In the genomic region with DNA sequence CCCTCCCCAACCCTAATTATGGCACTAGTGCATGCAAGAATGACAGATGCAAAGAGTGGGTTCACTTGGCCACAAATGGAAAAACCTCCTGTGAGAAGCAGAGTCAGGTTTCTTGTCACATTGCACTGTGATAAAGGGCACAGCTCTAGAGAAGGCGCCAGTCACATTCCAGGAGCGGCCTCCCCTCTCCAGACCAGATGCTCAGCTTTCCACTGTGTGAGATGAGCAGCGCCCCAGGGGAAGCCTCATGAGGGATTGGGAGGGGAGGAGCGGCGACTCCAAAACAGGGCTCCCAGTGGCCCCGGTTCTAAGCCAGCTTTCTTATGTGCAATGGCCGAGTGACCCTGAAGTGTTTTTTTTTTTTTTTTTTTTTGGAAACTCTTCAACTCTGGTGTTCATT, we compare ENCODE assay signal across 14 mouse cellular contexts. TPM values are rescaled to one million over a fixed set of nuclear protein-coding genes. Genes with fewer than 3 reads are reported as not detected.
DNase-seq lines count a peak whose midpoint lies in the region; ATAC-seq and TF ChIP-seq lines count a peak whose summit lies in the region.
"Had no signal": no experiment of that assay in that cellular context is flagged by ENCODE, and none has a peak within 500 bp of the region (broad histone marks: within the 10 kb centered on the region; RNA-seq: fewer than 3 reads in every experiment).

No protein-coding gene starts in this region.

- TF ChIP-seq POLR2A in brain, embryonic 14.5 days (IDR thresholded peaks at IDR 0.05; ENCODE audit: borderline replicate concordance, extremely low read depth, insufficient read depth, insufficient read length, poor library complexity, severe bottlenecking) = no peak

- no peaks in the 10 kb centered on the region for H3K36me3 ChIP-seq in forebrain, embryonic 11.5 days (ENCODE audit: control insufficient read depth, insufficient read depth, low read length)
- H3K36me3 ChIP-seq in forebrain, embryonic 15.5 days = no peaks in the 10 kb centered on the region
- no peaks in the 10 kb centered on the region for H3K36me3 ChIP-seq in kidney, embryonic 14.5 days (ENCODE audit: control insufficient read depth, insufficient read depth, low read length)
- no peaks in the 10 kb centered on the region for H3K36me3 ChIP-seq in limb, embryonic 10.5 days
- H3K36me3 ChIP-seq: embryonic facial prominence, embryonic 13.5 days; hindbrain, embryonic 15.5 days; neural tube, embryonic 13.5 days had no signal

- H3K4me3 ChIP-seq in forebrain, embryonic 11.5 days (ENCODE audit: low read depth, low read length) = no peak overlapping the region
- no peak overlapping the region for H3K4me3 ChIP-seq in forebrain, embryonic 15.5 days
- no peak overlapping the region for H3K4me3 ChIP-seq in kidney, embryonic 14.5 days (ENCODE audit: low read length)
- H3K4me3 ChIP-seq in limb, embryonic 10.5 days = no peak overlapping the region
- H3K4me3 ChIP-seq: embryonic facial prominence, embryonic 13.5 days; hindbrain, embryonic 15.5 days; megakaryocyte, embryonic 14.5 days; neural tube, embryonic 13.5 days had no signal

- no peaks in the 10 kb centered on the region for H3K9me3 ChIP-seq in forebrain, embryonic 11.5 days (ENCODE audit: control insufficient read depth, low read length)
- H3K9me3 ChIP-seq in forebrain, embryonic 15.5 days = no peaks in the 10 kb centered on the region
- H3K9me3 ChIP-seq in kidney, embryonic 14.5 days (ENCODE audit: control insufficient read depth, low read length) = no peaks in the 10 kb centered on the region
- H3K9me3 ChIP-seq in limb, embryonic 10.5 days (replicated peaks) = no peaks in the 10 kb centered on the region
- H3K9me3 ChIP-seq: embryonic facial prominence, embryonic 13.5 days; hindbrain, embryonic 15.5 days; neural tube, embryonic 13.5 days had no signal

- DNase-seq in forebrain, embryonic 11.5 days (ENCODE audit: low spot score) = peak; percentile 61
- no peak for DNase-seq in kidney, adult 18-20 months
- peak; percentile 27 for DNase-seq in brain, embryonic 14.5 days (ENCODE audit: low read depth)
- peak; percentile 59 for DNase-seq in limb, embryonic 10.5 days (ENCODE audit: low spot score)
- no peak for DNase-seq in ovary, adult 18-20 months (ENCODE audit: low spot score)
- no peak for DNase-seq in layer of hippocampus, adult 8-10 months (ENCODE audit: low spot score in 2 of 2)
- DNase-seq: kidney, postnatal 36 days; lung, adult 2 months had no signal

- WGBS in forebrain, embryonic 11.5 days = 9% methylated on average over 7 of the region's 7 CpGs
- WGBS in forebrain, embryonic 15.5 days = 13% methylated on average over 7 of the region's 7 CpGs
- WGBS in kidney, embryonic 14.5 days = 8% methylated on average over 7 of the region's 7 CpGs
- 7% methylated on average over 7 of the region's 7 CpGs for WGBS in limb, embryonic 10.5 days

- TF ChIP-seq CTCF in brain, embryonic 14.5 days (IDR thresholded peaks at IDR 0.05; ENCODE audit: borderline replicate concordance, extremely low read depth, insufficient read depth, insufficient read length) = no peak

- H3K27me3 ChIP-seq in forebrain, embryonic 11.5 days (ENCODE audit: control insufficient read depth, insufficient read depth, low read length) = no peaks in the 10 kb centered on the region
- H3K27me3 ChIP-seq in forebrain, embryonic 15.5 days = no peaks in the 10 kb centered on the region
- no peaks in the 10 kb centered on the region for H3K27me3 ChIP-seq in kidney, embryonic 14.5 days (ENCODE audit: control insufficient read depth, insufficient read depth, low read length)
- H3K27me3 ChIP-seq in limb, embryonic 10.5 days (ENCODE audit: low read depth, poor library complexity, severe bottlenecking) = no peaks in the 10 kb centered on the region
- H3K27me3 ChIP-seq: embryonic facial prominence, embryonic 13.5 days; hindbrain, embryonic 15.5 days; neural tube, embryonic 13.5 days had no signal

- no peak overlapping the region for H3K4me2 ChIP-seq in forebrain, embryonic 11.5 days (ENCODE audit: low read depth, low read length, severe bottlenecking)
- no peak overlapping the region for H3K4me2 ChIP-seq in forebrain, embryonic 15.5 days (replicated peaks)
- no peak overlapping the region for H3K4me2 ChIP-seq in kidney, embryonic 14.5 days (replicated peaks; ENCODE audit: low read depth, low read length)
- H3K4me2 ChIP-seq: embryonic facial prominence, embryonic 13.5 days; hindbrain, embryonic 15.5 days; neural tube, embryonic 13.5 days had no signal

- no peak overlapping the region for H3K27ac ChIP-seq in forebrain, embryonic 11.5 days (ENCODE audit: low read depth, low read length)
- no peak overlapping the region for H3K27ac ChIP-seq in forebrain, embryonic 15.5 days (replicated peaks)
- no peak overlapping the region for H3K27ac ChIP-seq in kidney, embryonic 14.5 days (ENCODE audit: low read depth, low read length)
- no peak overlapping the region for H3K27ac ChIP-seq in limb, embryonic 10.5 days
- H3K27ac ChIP-seq: embryonic facial prominence, embryonic 13.5 days; hindbrain, embryonic 15.5 days; neural tube, embryonic 13.5 days had no signal

- ATAC-seq in forebrain, embryonic 11.5 days (replicated peaks; ENCODE audit: low FRiP score) = no peak
- ATAC-seq in forebrain, embryonic 15.5 days (replicated peaks) = no peak
- peak; percentile 75 for ATAC-seq in kidney, embryonic 14.5 days (ENCODE audit: low FRiP score, low TSS enrichment)

- no peak overlapping the region for H3K9ac ChIP-seq in forebrain, embryonic 11.5 days (ENCODE audit: low read length)
- H3K9ac ChIP-seq in forebrain, embryonic 15.5 days (replicated peaks) = no peak overlapping the region
- no peak overlapping the region for H3K9ac ChIP-seq in kidney, embryonic 14.5 days (ENCODE audit: low read depth, low read length)
- H3K9ac ChIP-seq: embryonic facial prominence, embryonic 13.5 days; hindbrain, embryonic 15.5 days; neural tube, embryonic 13.5 days had no signal

- no peaks in the 10 kb centered on the region for H3K4me1 ChIP-seq in forebrain, embryonic 11.5 days (replicated peaks; ENCODE audit: control insufficient read depth, insufficient read depth, low read length)
- no peaks in the 10 kb centered on the region for H3K4me1 ChIP-seq in forebrain, embryonic 15.5 days
- no peaks in the 10 kb centered on the region for H3K4me1 ChIP-seq in kidney, embryonic 14.5 days (ENCODE audit: control insufficient read depth, insufficient read depth, low read length)
- H3K4me1 ChIP-seq in limb, embryonic 10.5 days = peaks cover 4% of the 10 kb centered on the region; the same call in 1 of the 2 replicates
- H3K4me1 ChIP-seq: hindbrain, embryonic 15.5 days; megakaryocyte, embryonic 14.5 days; neural tube, embryonic 13.5 days had no signal

RNA-seq across cellular contexts. Expression of gene Gpr1, which starts 11.5 kb away (rescaled TPM):
- polyA plus RNA-seq in forebrain, embryonic 11.5 days (2014; fragmentation: Nextera tagmentation; extraction: Ambion mirVana) = 0.35 TPM in 1 of 2 replicates, not detected in the other
- 0.33 and 0.34 TPM in 2 replicates for polyA plus RNA-seq in forebrain, embryonic 15.5 days (2015; fragmentation: Nextera tagmentation; extraction: Ambion mirVana)
- 0.10 and 0.28 TPM in 2 replicates for polyA plus RNA-seq in kidney, embryonic 14.5 days (2014; fragmentation: Nextera tagmentation; extraction: Ambion mirVana)
- 0.26 and 0.45 TPM in 2 replicates for polyA plus RNA-seq in brain, embryonic 14.5 days (2012; rRNA removed)
- 0.08 and 0.15 TPM in 2 replicates for polyA plus RNA-seq in limb, embryonic 10.5 days (2016; fragmentation: Nextera tagmentation; extraction: Ambion mirVana)
- under 1 TPM; 0.31 to 0.74 (median 0.67) TPM for total RNA-seq in layer of hippocampus, adult 8-10 months (2022)
- polyA plus RNA-seq: embryonic facial prominence, embryonic 13.5 days had no signal

RNA-seq across cellular contexts. Expression of gene Zdbf2, which starts 47.2 kb away (rescaled TPM):
- 25.8 and 26.7 TPM in 2 replicates for polyA plus RNA-seq in forebrain, embryonic 11.5 days (2014; fragmentation: Nextera tagmentation; extraction: Ambion mirVana)
- polyA plus RNA-seq in forebrain, embryonic 15.5 days (2015; fragmentation: Nextera tagmentation; extraction: Ambion mirVana) = 30.4 and 34.8 TPM in 2 replicates
- polyA plus RNA-seq in kidney, embryonic 14.5 days (2014; fragmentation: Nextera tagmentation; extraction: Ambion mirVana) = 8.1 and 8.6 TPM in 2 replicates
- 12.8 and 19.0 TPM in 2 replicates for polyA plus RNA-seq in brain, embryonic 14.5 days (2012; rRNA removed)
- polyA plus RNA-seq in limb, embryonic 10.5 days (2016; fragmentation: Nextera tagmentation; extraction: Ambion mirVana) = 10.9 and 12.8 TPM in 2 replicates
- 10 to 100 TPM; 11.0 to 17.9 (median 15.7) TPM for total RNA-seq in layer of hippocampus, adult 8-10 months (2022)

RNA-seq across cellular contexts. Expression of gene Ndufs1, which starts 49.3 kb away (rescaled TPM):
- 136 and 137 TPM in 2 replicates for polyA plus RNA-seq in forebrain, embryonic 11.5 days (2014; fragmentation: Nextera tagmentation; extraction: Ambion mirVana)
- polyA plus RNA-seq in forebrain, embryonic 15.5 days (2015; fragmentation: Nextera tagmentation; extraction: Ambion mirVana) = 116 and 118 TPM in 2 replicates
- polyA plus RNA-seq in kidney, embryonic 14.5 days (2014; fragmentation: Nextera tagmentation; extraction: Ambion mirVana) = 113 and 147 TPM in 2 replicates
- polyA plus RNA-seq in brain, embryonic 14.5 days (2012; rRNA removed) = 87.9 and 93.3 TPM in 2 replicates
- polyA plus RNA-seq in limb, embryonic 10.5 days (2016; fragmentation: Nextera tagmentation; extraction: Ambion mirVana) = 151 and 163 TPM in 2 replicates
- total RNA-seq in layer of hippocampus, adult 8-10 months (2022) = 100 to 1,000 TPM; 155 to 166 (median 160) TPM

RNA-seq across cellular contexts. Expression of gene Eef1b2, which starts 49.3 kb away (rescaled TPM):
- polyA plus RNA-seq in forebrain, embryonic 11.5 days (2014; fragmentation: Nextera tagmentation; extraction: Ambion mirVana) = 502 and 538 TPM in 2 replicates
- polyA plus RNA-seq in forebrain, embryonic 15.5 days (2015; fragmentation: Nextera tagmentation; extraction: Ambion mirVana) = 438 and 464 TPM in 2 replicates
- polyA plus RNA-seq in kidney, embryonic 14.5 days (2014; fragmentation: Nextera tagmentation; extraction: Ambion mirVana) = 691 and 852 TPM in 2 replicates
- 438 and 493 TPM in 2 replicates for polyA plus RNA-seq in brain, embryonic 14.5 days (2012; rRNA removed)
- 676 and 742 TPM in 2 replicates for polyA plus RNA-seq in limb, embryonic 10.5 days (2016; fragmentation: Nextera tagmentation; extraction: Ambion mirVana)
- total RNA-seq in layer of hippocampus, adult 8-10 months (2022) = 100 to 1,000 TPM; 310 to 454 (median 387) TPM

Comparison
In these comparisons a context has a peak if more than half of its experiments do, and no peak if none do; other contexts are left out.
1. DNase-seq: peak in forebrain, embryonic 11.5 days (single experiment), brain, embryonic 14.5 days (single experiment) and limb, embryonic 10.5 days (single experiment); none in kidney, adult 18-20 months (single experiment), ovary, adult 18-20 months (single experiment) and layer of hippocampus, adult 8-10 months (0 of 2).